Mouse (Mus musculus) megakaryocyte, embryonic 14.5 days (primary cell): ENCODE results near the gene Mrps18b.

Experiments used
- FLI1 ChIP-seq: IDR thresholded peaks from 2 replicates; pipeline ENCODE4 v1.6.1; 2012; ENCODE audit warnings: low read length, inconsistent platforms, mixed read lengths
- GATA1 ChIP-seq: IDR thresholded peaks from 3 replicates; pipeline ENCODE4 v1.6.1; 2012; ENCODE audit warnings: mixed read lengths, low read length, inconsistent platforms, borderline replicate concordance

DNA sequence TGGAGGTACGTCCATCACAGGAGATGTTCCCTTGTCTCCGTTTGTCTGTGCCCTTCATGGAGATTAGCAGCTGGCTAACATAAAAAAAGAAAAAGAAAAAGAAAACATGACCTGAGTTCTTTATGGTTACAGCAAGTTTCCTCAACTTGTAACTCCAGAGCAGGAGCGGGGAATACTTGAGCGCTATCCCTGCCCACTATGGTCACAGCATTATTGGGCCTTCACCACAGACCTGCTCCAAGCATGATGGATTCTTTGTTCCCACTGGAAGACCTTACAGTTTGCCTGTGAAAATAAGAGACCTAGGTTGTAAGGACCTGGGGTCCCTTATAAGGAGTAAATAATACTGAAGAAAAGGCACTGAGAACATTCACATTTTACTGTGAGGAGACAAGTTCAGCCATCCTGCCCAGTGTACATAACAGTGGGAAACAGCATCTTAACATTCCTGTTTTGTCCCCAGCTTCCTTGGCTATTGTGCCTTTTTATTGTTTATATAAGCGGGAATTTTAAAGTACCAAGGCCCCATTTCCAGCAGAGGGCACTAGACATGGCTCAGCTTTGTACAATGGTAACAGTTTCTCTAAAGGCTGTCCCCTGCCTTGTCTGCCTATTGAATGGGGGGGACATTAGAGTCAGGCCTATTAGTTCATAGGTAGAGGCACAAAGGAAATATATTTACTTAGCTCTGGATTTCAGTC, 4.8 kb upstream of the Mrps18b start:
- TF ChIP-seq GATA1 (no peak), FLI1 (no peak)
